Mouse (Mus musculus) embryonic facial prominence, embryonic 12.5 days (tissue): Measurements from ENCODE around the gene Mapk11. TPM values are rescaled to one million over a fixed set of nuclear protein-coding genes. Genes with fewer than 3 reads are reported as not detected.
A peak's percentile ranks its signal among the peaks of the same experiment; 100 is the strongest.

Experiments used
- ATAC-seq: fragments of 200-750 bp; cut with Nextera tagmentation; 2 replicates; pipeline ENCODE4 v1.8.0; 2017; ENCODE audit not compliant: insufficient number of reproducible peaks, insufficient read depth, low FRiP score, low TSS enrichment
- H3K27ac ChIP-seq: fragments of 300-500 bp; sonication (generic); 2 replicates; pipeline ENCODE4 v1.5.1; 2016; ENCODE audit warnings: mild to moderate bottlenecking
- H3K27me3 ChIP-seq: fragments of 300-500 bp; sonication (generic); 2 replicates; pipeline ENCODE4 v1.6.1; 2016; ENCODE audit warnings: mild to moderate bottlenecking, moderate library complexity
- H3K36me3 ChIP-seq: fragments of 300-500 bp; sonication (generic); 2 replicates; pipeline ENCODE4 v1.6.1; 2016; ENCODE audit warnings: mild to moderate bottlenecking
- H3K4me1 ChIP-seq: fragments of 300-500 bp; sonication (generic); 2 replicates; pipeline ENCODE4 v1.6.1; 2016
- H3K4me2 ChIP-seq: fragments of 300-500 bp; sonication (generic); replicated peaks from 2 replicates; pipeline ENCODE4 v1.6.1; 2016; ENCODE audit warnings: mild to moderate bottlenecking, moderate library complexity
- H3K4me3 ChIP-seq: fragments of 300-500 bp; sonication (generic); 2 replicates; pipeline ENCODE4 v1.5.1; 2016; ENCODE audit warnings: mild to moderate bottlenecking
- H3K9ac ChIP-seq: fragments of 300-500 bp; sonication (generic); 2 replicates; pipeline ENCODE4 v1.6.1; 2016; ENCODE audit warnings: mild to moderate bottlenecking, moderate library complexity
- H3K9me3 ChIP-seq: fragments of 300-500 bp; sonication (generic); 2 replicates; pipeline ENCODE4 v1.6.1; 2016; ENCODE audit warnings: mild to moderate bottlenecking, moderate library complexity
- whole genome bisulfite sequencing: fragments of 180-500 bp; shearing (Covaris S2); methylation state at CpG from one replicate; pipeline ENCODE4 v1.1.7; 2016; 5-methylcytosine and 5-hydroxymethylcytosine counted together
- microRNA-seq: library from miRNA; unstranded; fragments of <30 nt; microRNA quantifications from one replicate; pipeline ENCODE4, GENCODE M21; 2017
- polyA plus RNA-seq: library from polyadenylated mRNA; unstranded; fragments of >200 nt; fragmentation: Nextera tagmentation; extraction: Ambion mirVana; gene quantifications from 2 replicates; pipeline ENCODE4 v1.2.1, GENCODE M21; 2016

Mapk11 gene
- polyA plus RNA-seq, 1 experiment from 2014 or later, result 14.0 TPM

- no peak overlapping the region for H3K9ac ChIP-seq
- H3K27me3 ChIP-seq, result no peaks in the 10 kb centered on the region
- no peak overlapping the region for H3K27ac ChIP-seq
- ATAC-seq, result no peak
- no peaks in the 10 kb centered on the region for H3K4me1 ChIP-seq
- no peak overlapping the region for H3K4me3 ChIP-seq
- peaks cover 97% of the 10 kb centered on the region for H3K36me3 ChIP-seq
- H3K4me2 ChIP-seq, result no peak overlapping the region
- 90% methylated on average over 5 of the region's 5 CpGs for WGBS
- no peaks in the 10 kb centered on the region for H3K9me3 ChIP-seq
These were observed 52.0 kb downstream of the Mapk11 start for GRCm38 (mm10) chr15:89097450-89097849.

Small RNA genes within 50 kb of the gene (microRNA-seq; reads per million reads assigned to microRNA genes)
- gene Mir6958 (3.3 reads per million, percentile 15 among the genes with 10 or more reads in this experiment), gene Mir7118 (not detected)

Other genes starting within 250 kb of the Mapk11 start
- gene Ttll8, start 195.2 kb downstream of the Mapk11 start, polyA plus RNA-seq, result not detected in 2 replicates
- gene Mlc1, start 170.6 kb downstream of the Mapk11 start, polyA plus RNA-seq, result 0.59 and 1.1 TPM in 2 replicates
- 0.38 TPM in 1 of 2 replicates, not detected in the other for gene Mov10l1, start 166.7 kb downstream of the Mapk11 start, polyA plus RNA-seq
- gene Panx2, start 89.9 kb downstream of the Mapk11 start, polyA plus RNA-seq, result 0.45 and 0.46 TPM in 2 replicates
- 49.1 and 50.9 TPM in 2 replicates for gene Trabd, start 74.5 kb downstream of the Mapk11 start, polyA plus RNA-seq
- 21.0 and 22.3 TPM in 2 replicates for gene Selenoo, start 60.5 kb downstream of the Mapk11 start, polyA plus RNA-seq
- gene Tubgcp6, start 26.5 kb downstream of the Mapk11 start, polyA plus RNA-seq, result 20.7 and 23.8 TPM in 2 replicates
- gene Hdac10, start 20.9 kb downstream of the Mapk11 start, polyA plus RNA-seq, result 20.1 and 21.6 TPM in 2 replicates
- gene Mapk12, start 8.9 kb downstream of the Mapk11 start, polyA plus RNA-seq, result 7.5 and 7.6 TPM in 2 replicates
- 169 and 182 TPM in 2 replicates for gene Plxnb2, start 31.2 kb upstream of the Mapk11 start, polyA plus RNA-seq
- gene Dennd6b, start 46.9 kb upstream of the Mapk11 start, polyA plus RNA-seq, result 30.2 and 30.3 TPM in 2 replicates
- gene Ppp6r2, start 61.9 kb upstream of the Mapk11 start, polyA plus RNA-seq, result 38.9 and 41.9 TPM in 2 replicates
- 60.9 and 61.6 TPM in 2 replicates for gene Sbf1, start 165.7 kb upstream of the Mapk11 start, polyA plus RNA-seq
- 0.18 TPM in 1 of 2 replicates, not detected in the other for gene Adm2, start 173.1 kb upstream of the Mapk11 start, polyA plus RNA-seq
- not detected in 2 replicates for gene Miox, start 184.8 kb upstream of the Mapk11 start, polyA plus RNA-seq
- gene Lmf2, start 206.0 kb upstream of the Mapk11 start, polyA plus RNA-seq, result 54.5 and 58.8 TPM in 2 replicates
- 171 and 177 TPM in 2 replicates for gene Ncaph2, start 206.1 kb upstream of the Mapk11 start, polyA plus RNA-seq
- 5.5 and 6.2 TPM in 2 replicates for gene Sco2, start 224.2 kb upstream of the Mapk11 start, polyA plus RNA-seq
- gene Tymp, start 227.4 kb upstream of the Mapk11 start, polyA plus RNA-seq, result 1.2 and 1.5 TPM in 2 replicates
- gene Odf3b, start 229.7 kb upstream of the Mapk11 start, polyA plus RNA-seq, result 0.27 and 0.51 TPM in 2 replicates
- 0.11 TPM in 1 of 2 replicates, not detected in the other for gene Klhdc7b, start 235.3 kb upstream of the Mapk11 start, polyA plus RNA-seq